Mouse (Mus musculus): ENCODE data around the gene Pak3.

GRCm38 (mm10) chrX:143664221-143665150 is 146.1 kb downstream of the Pak3 start:
- no peak for TF ChIP-seq GATA1 (IDR thresholded peaks at IDR 0.05; ENCODE audit: low read depth, low read length)
- no peak for TF ChIP-seq CTCF (IDR thresholded peaks at IDR 0.05 in 2 of 3, conservative IDR thresholded peaks at IDR 0.05 in 1 of 3; ENCODE audit: control insufficient read depth in 1 of 3, insufficient read depth in 1 of 3, low read depth in 2 of 3, low read length in 3 of 3, poor library complexity in 1 of 3, severe bottlenecking in 1 of 3)
- no peak for TF ChIP-seq USF2 (IDR thresholded peaks at IDR 0.05; ENCODE audit: borderline replicate concordance in 1 of 2, insufficient read depth in 1 of 2, low read depth in 1 of 2, low read length in 2 of 2)
- no peak for TF ChIP-seq TBP (IDR thresholded peaks at IDR 0.05; ENCODE audit: low read depth, low read length)
- TF ChIP-seq POLR2A (IDR thresholded peaks at IDR 0.05; ENCODE audit: control insufficient read depth in 1 of 2, insufficient read depth in 1 of 2, low read depth in 1 of 2, low read length in 2 of 2, poor library complexity in 1 of 2), result no peak
- TF ChIP-seq POLR2AphosphoS5 (IDR thresholded peaks at IDR 0.05; ENCODE audit: borderline replicate concordance, low read depth, low read length), result no peak
- no peak for TF ChIP-seq MEF2A (IDR thresholded peaks at IDR 0.05; ENCODE audit: extremely low read depth, insufficient replicate concordance, low read depth, low read length, poor library complexity, severe bottlenecking)
- TF ChIP-seq MAX (IDR thresholded peaks at IDR 0.05; ENCODE audit: low read length), result no peak
- no peak for TF ChIP-seq CHD1 (IDR thresholded peaks at IDR 0.05; ENCODE audit: low read depth, low read length)
- TF ChIP-seq HCFC1 (IDR thresholded peaks at IDR 0.05; ENCODE audit: low read depth, low read length), result no peak
- TF ChIP-seq BHLHE40 (IDR thresholded peaks at IDR 0.05; ENCODE audit: borderline replicate concordance, low read depth, low read length), result no peak

Data from MEL (cell line).